Comparison of ENCODE assay signal across 10 mouse cellular contexts in genomic region chr11:101164677-101165580, GRCm38 (mm10). TPM values are rescaled to one million over a fixed set of nuclear protein-coding genes. Genes with fewer than 3 reads are reported as not detected.
A peak's percentile ranks its signal among the peaks of the same experiment; 100 is the strongest.
DNase-seq lines count a peak whose midpoint lies in the region; ATAC-seq and TF ChIP-seq lines count a peak whose summit lies in the region.
"Had no signal": no experiment of that assay in that cellular context is flagged by ENCODE, and none has a peak within 500 bp of the region (broad histone marks: within the 10 kb centered on the region; RNA-seq: fewer than 3 reads in every experiment).

No protein-coding gene starts in this region.

- no peak overlapping the region for H3K9ac ChIP-seq in forebrain, postnatal 0 days

- no peak overlapping the region for H3K4me2 ChIP-seq in forebrain, postnatal 0 days (ENCODE audit: low read depth)

- peaks cover 28% of the 10 kb centered on the region for H3K36me3 ChIP-seq in forebrain, embryonic 10.5 days (replicated peaks)
- peaks cover 16% of the 10 kb centered on the region for H3K36me3 ChIP-seq in forebrain, postnatal 0 days (ENCODE audit: insufficient read depth)

- ATAC-seq in forebrain, postnatal 0 days = no peak

- TF ChIP-seq CTCF in forebrain, postnatal 0 days (IDR thresholded peaks at IDR 0.05; ENCODE audit: low read depth) = no peak

- H3K27me3 ChIP-seq in forebrain, embryonic 10.5 days (ENCODE audit: poor library complexity, severe bottlenecking) = peaks cover 92% of the 10 kb centered on the region
- H3K27me3 ChIP-seq in forebrain, postnatal 0 days (ENCODE audit: insufficient read depth, low read length) = peaks cover 49% of the 10 kb centered on the region

- H3K4me3 ChIP-seq in forebrain, embryonic 10.5 days = peak overlapping the region; percentile 43
- H3K4me3 ChIP-seq in forebrain, postnatal 0 days (ENCODE audit: low read depth, low read length) = no peak overlapping the region

- H3K27ac ChIP-seq in forebrain, embryonic 10.5 days = no peak overlapping the region
- H3K27ac ChIP-seq in forebrain, postnatal 0 days (ENCODE audit: low read depth, low read length) = no peak overlapping the region

- no peaks in the 10 kb centered on the region for H3K9me3 ChIP-seq in forebrain, embryonic 10.5 days
- H3K9me3 ChIP-seq in forebrain, postnatal 0 days (ENCODE audit: low read length) = no peaks in the 10 kb centered on the region

- peaks cover 52% of the 10 kb centered on the region for H3K4me1 ChIP-seq in forebrain, embryonic 10.5 days
- H3K4me1 ChIP-seq in forebrain, postnatal 0 days (ENCODE audit: insufficient read depth) = no peaks in the 10 kb centered on the region

- no peak for DNase-seq in forebrain, embryonic 10.5 days (ENCODE audit: extremely low spot score, low spot score)
- DNase-seq in forebrain, postnatal 0 days = no peak
- DNase-seq in thymus, postnatal 4 days = peak; percentile 32
- DNase-seq in thymus, postnatal 25 days = no peak
- peak; percentile 42 for DNase-seq in liver
- DNase-seq in layer of hippocampus, adult 9-10 months (ENCODE audit: low spot score) = no peak
- no peak for DNase-seq in testis, postnatal 14 days (ENCODE audit: low spot score)
- no peak for DNase-seq in spleen, postnatal 4 days (ENCODE audit: low spot score in 2 of 2)
- DNase-seq: kidney, adult 11 months had no signal

- WGBS in forebrain, embryonic 10.5 days = 6% methylated on average over 35 of the region's 35 CpGs
- 35% methylated on average over 35 of the region's 35 CpGs for WGBS in forebrain, postnatal 0 days

RNA-seq across cellular contexts. Expression of gene Cntnap1, which starts 5.4 kb away (rescaled TPM):
- polyA plus RNA-seq in forebrain, embryonic 10.5 days (2016; fragmentation: Nextera tagmentation; extraction: Ambion mirVana) = 0.12 and 0.16 TPM in 2 replicates
- 3.0 and 3.5 TPM in 2 replicates for total RNA-seq in forebrain, postnatal 0 days (2014; rRNA removed)
- polyA plus RNA-seq in forebrain, postnatal 0 days (2015; fragmentation: Nextera tagmentation; extraction: Ambion mirVana) = 0.35 and 1.1 TPM in 2 replicates
- total RNA-seq: MEL had no signal

RNA-seq across cellular contexts. Expression of gene Plekhh3, which starts 6.2 kb away (rescaled TPM):
- 3.5 and 4.8 TPM in 2 replicates for polyA plus RNA-seq in forebrain, embryonic 10.5 days (2016; fragmentation: Nextera tagmentation; extraction: Ambion mirVana)
- 9.2 and 10.2 TPM in 2 replicates for total RNA-seq in forebrain, postnatal 0 days (2014; rRNA removed)
- polyA plus RNA-seq in forebrain, postnatal 0 days (2015; fragmentation: Nextera tagmentation; extraction: Ambion mirVana) = 4.9 and 5.3 TPM in 2 replicates

RNA-seq across cellular contexts. Expression of gene Tubg2, which starts 9.2 kb away (rescaled TPM):
- polyA plus RNA-seq in forebrain, embryonic 10.5 days (2016; fragmentation: Nextera tagmentation; extraction: Ambion mirVana) = 2.3 and 2.7 TPM in 2 replicates
- 23.2 and 28.6 TPM in 2 replicates for total RNA-seq in forebrain, postnatal 0 days (2014; rRNA removed)
- 59.9 and 69.7 TPM in 2 replicates for polyA plus RNA-seq in forebrain, postnatal 0 days (2015; fragmentation: Nextera tagmentation; extraction: Ambion mirVana)
- total RNA-seq: MEL had no signal

RNA-seq across cellular contexts. Expression of gene Ccr10, which starts 10.3 kb away (rescaled TPM):
- not detected in 2 replicates for polyA plus RNA-seq in forebrain, embryonic 10.5 days (2016; fragmentation: Nextera tagmentation; extraction: Ambion mirVana)
- total RNA-seq in forebrain, postnatal 0 days (2014; rRNA removed) = 0.23 and 0.52 TPM in 2 replicates
- 0.15 and 0.24 TPM in 2 replicates for polyA plus RNA-seq in forebrain, postnatal 0 days (2015; fragmentation: Nextera tagmentation; extraction: Ambion mirVana)
- total RNA-seq: MEL had no signal

RNA-seq across cellular contexts. Expression of gene Tubg1, which starts 45.2 kb away (rescaled TPM):
- 143 and 145 TPM in 2 replicates for polyA plus RNA-seq in forebrain, embryonic 10.5 days (2016; fragmentation: Nextera tagmentation; extraction: Ambion mirVana)
- 35.6 and 43.1 TPM in 2 replicates for total RNA-seq in forebrain, postnatal 0 days (2014; rRNA removed)
- 64.8 and 66.6 TPM in 2 replicates for polyA plus RNA-seq in forebrain, postnatal 0 days (2015; fragmentation: Nextera tagmentation; extraction: Ambion mirVana)

Comparison
In these comparisons a context has a peak if more than half of its experiments do, and no peak if none do; other contexts are left out.
1. DNase-seq: peak in thymus, postnatal 4 days (single experiment) and liver (single experiment); none in forebrain, embryonic 10.5 days (single experiment), forebrain, postnatal 0 days (single experiment), thymus, postnatal 25 days (single experiment), layer of hippocampus, adult 9-10 months (single experiment), testis, postnatal 14 days (single experiment) and spleen, postnatal 4 days (0 of 2).
2. RNA of gene Tubg2, which starts 9.2 kb away (polyA plus RNA-seq): 59.9 to 69.7 TPM in forebrain, postnatal 0 days; 2.3 to 2.7 TPM in forebrain, embryonic 10.5 days; every median in the first group is over 10 times any median in the second.